Mouse (Mus musculus) hindbrain, embryonic 16.5 days (tissue): ENCODE data around the gene Gpam. TPM values are rescaled to one million over a fixed set of nuclear protein-coding genes. Genes with fewer than 3 reads are reported as not detected.

Source experiments
- ATAC-seq: fragments of 200-750 bp; cut with Nextera tagmentation; 2 replicates; pipeline ENCODE4 v1.8.0; 2017; ENCODE audit warnings: moderate TSS enrichment, moderate library complexity
- H3K27ac ChIP-seq: fragments of 300-500 bp; sonication (generic); 2 replicates; pipeline ENCODE4 v1.5.1; 2014; ENCODE audit warnings: low read depth, mild to moderate bottlenecking, control low read depth, low read length, moderate library complexity
- H3K27me3 ChIP-seq: fragments of 300-500 bp; sonication (generic); replicated peaks from 2 replicates; pipeline ENCODE4 v1.6.1; 2014; ENCODE audit warnings: low read length; ENCODE audit not compliant: control insufficient read depth, insufficient read depth
- H3K36me3 ChIP-seq: fragments of 300-500 bp; sonication (generic); 2 replicates; pipeline ENCODE4 v1.6.1; 2014; ENCODE audit warnings: mild to moderate bottlenecking, low read length, moderate library complexity, mixed read lengths; ENCODE audit not compliant: control insufficient read depth, insufficient read depth
- H3K4me1 ChIP-seq: fragments of 300-500 bp; sonication (generic); 2 replicates; pipeline ENCODE4 v1.6.1; 2014; ENCODE audit warnings: low read depth, low read length; ENCODE audit not compliant: control insufficient read depth, insufficient read depth
- H3K4me2 ChIP-seq: fragments of 300-500 bp; sonication (generic); 2 replicates; pipeline ENCODE4 v1.6.1; 2014; ENCODE audit warnings: mild to moderate bottlenecking, low read length, control low read depth, moderate library complexity
- H3K4me3 ChIP-seq: fragments of 300-500 bp; sonication (generic); 2 replicates; pipeline ENCODE4 v1.5.1; 2014; ENCODE audit warnings: mild to moderate bottlenecking, low read length, control low read depth, moderate library complexity
- H3K9ac ChIP-seq: fragments of 300-500 bp; sonication (generic); 2 replicates; pipeline ENCODE4 v1.6.1; 2014; ENCODE audit warnings: low read depth, mild to moderate bottlenecking, control low read depth, low read length, moderate library complexity
- H3K9me3 ChIP-seq: fragments of 300-500 bp; sonication (generic); 2 replicates; pipeline ENCODE4 v1.6.1; 2014; ENCODE audit warnings: mild to moderate bottlenecking, low read length, moderate library complexity; ENCODE audit not compliant: control insufficient read depth
- WGBS: fragments of 180-500 bp; shearing (Covaris S2); extraction: QIAGEN DNeasy Blood & Tissue Kit; methylation state at CpG from one replicate; pipeline ENCODE4 v1.1.7; 2014; 5-methylcytosine and 5-hydroxymethylcytosine counted together
- polyA plus RNA-seq: library from polyadenylated mRNA; unstranded; fragments of >200 nt; fragmentation: Nextera tagmentation; extraction: Ambion mirVana; gene quantifications from 2 replicates; pipeline ENCODE4 v1.2.1, GENCODE M21; 2015

The Gpam gene
- polyA plus RNA-seq, 1 experiment from 2014 or later, result 20.4 TPM

DNA sequence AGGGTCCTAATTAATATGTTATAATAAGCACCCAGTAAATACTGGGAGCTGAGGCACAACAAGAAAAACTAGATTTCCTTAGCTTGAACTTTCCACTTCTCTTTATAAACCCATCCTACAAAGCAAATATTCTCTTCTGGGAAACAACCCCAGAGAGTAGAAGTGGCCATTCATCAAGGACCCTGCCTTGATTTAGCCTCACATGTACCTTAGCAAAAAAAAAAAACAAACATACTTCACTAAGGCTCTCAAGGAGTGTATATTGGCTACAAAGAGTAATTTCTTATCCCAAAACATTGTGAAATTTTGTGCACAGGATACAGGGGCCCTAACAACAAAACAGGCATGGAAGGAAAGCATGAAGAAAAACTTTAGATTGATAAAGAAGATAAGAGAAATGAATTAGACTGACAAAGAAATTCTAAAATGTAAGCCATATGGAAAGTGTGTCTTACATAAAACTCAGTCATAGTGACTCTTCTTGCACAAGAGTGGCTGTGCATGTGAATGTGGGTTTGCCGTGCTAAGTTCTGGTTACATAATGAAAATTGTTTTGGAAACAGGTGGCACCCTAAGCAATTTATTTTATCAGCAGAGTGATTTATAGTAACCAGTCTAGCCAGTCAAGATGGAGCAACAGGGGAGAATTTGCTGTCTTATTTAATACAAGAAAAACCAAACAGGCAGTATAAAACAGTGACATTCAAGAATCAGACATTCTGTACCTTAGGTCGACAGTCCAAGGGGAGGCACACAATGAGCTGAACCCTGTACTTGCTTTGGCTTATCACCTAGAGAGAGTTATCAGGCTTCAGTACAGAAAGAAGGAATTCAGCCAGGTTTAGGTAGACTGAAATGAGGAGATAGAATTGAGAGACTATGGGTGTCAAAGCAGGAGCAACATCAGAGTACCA, 26.6 kb downstream of the Gpam start:
- WGBS, result 81% methylated on average over 2 of the region's 2 CpGs

DNA sequence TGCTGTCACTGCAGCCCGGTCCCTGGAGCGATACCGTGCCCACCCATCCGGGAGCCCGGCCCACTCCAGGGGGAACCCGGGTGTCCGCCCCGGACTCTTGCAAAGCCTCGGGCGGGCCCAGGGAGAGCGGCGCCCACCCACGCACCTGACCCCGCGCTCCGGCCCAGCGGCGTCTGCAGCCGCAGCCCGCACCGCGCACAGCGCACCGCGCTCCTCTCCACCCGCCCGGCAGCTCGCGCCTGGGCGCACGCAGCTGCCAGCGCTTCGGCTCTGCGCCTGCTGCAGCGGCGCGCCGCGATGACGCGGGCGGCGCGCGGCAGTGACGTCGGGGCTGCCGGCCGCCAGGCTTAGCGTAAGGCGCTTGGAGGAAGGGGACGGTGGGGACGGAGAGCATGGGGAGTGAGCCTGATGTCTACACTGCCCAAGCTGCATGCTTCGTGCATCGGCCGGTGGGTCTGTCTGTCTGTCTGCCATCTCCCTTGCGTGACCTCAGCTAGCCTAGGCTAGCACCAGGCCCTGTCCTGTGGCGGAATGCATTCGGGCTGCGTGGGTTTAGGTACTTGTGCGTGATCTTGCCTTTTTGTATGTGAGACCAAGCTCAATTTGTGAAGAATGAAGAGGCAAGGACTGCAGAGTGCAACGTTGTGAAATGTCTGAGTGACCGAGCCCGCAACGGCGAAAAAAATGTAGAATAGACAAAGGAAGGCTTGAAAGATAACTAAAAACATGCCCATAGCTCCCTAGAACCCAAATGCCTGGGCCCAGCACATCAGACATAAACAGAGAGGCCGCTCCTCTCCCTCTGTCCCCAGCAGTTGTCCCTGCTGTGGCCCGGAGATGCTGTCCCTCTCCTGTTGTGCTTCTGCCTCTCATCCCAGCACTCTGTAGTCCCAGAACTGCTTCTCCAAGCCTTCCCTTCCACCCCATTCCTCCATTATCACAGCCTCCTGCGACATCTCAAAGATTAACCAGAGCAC, 27.6 kb downstream of the Gpam start:
- peak overlapping the region; percentile 98 for H3K9ac ChIP-seq
- H3K36me3 ChIP-seq, result no peaks in the 10 kb centered on the region; the same call in 1 of the 2 replicates
- H3K27ac ChIP-seq, result peak overlapping the region; percentile 92
- no peaks in the 10 kb centered on the region for H3K9me3 ChIP-seq
- H3K4me1 ChIP-seq, result peaks cover 11% of the 10 kb centered on the region
- peak overlapping the region; percentile 94 for H3K4me3 ChIP-seq
- no peaks in the 10 kb centered on the region for H3K27me3 ChIP-seq
- under 1% methylated on average over 58 of the region's 69 CpGs for WGBS
- peak; percentile 92 for ATAC-seq
- peak overlapping the region; percentile 81 for H3K4me2 ChIP-seq

More for the DNA sequence above, 26.6 kb downstream of the Gpam start:
- Histone ChIP-seq H3K36me3 (no peaks in the 10 kb centered on the region; the same call in 1 of the 2 replicates), H3K4me1 (peaks cover 11% of the 10 kb centered on the region), H3K27me3 (no peaks in the 10 kb centered on the region), H3K4me2 (peak overlapping the region; percentile 81), H3K27ac (no peak overlapping the region), H3K4me3 (peak overlapping the region; percentile 94), H3K9ac (peak overlapping the region; percentile 98), H3K9me3 (no peaks in the 10 kb centered on the region)
- no peak for ATAC-seq

GRCm38 (mm10) chr19:55098409-55099183, 28.4 kb downstream of the Gpam start:
- ATAC-seq, result peak; percentile 71
- WGBS, result under 1% methylated on average over 29 of the region's 30 CpGs
- peaks cover 11% of the 10 kb centered on the region for H3K4me1 ChIP-seq

GRCm38 (mm10) chr19:55097396-55097967, 29.6 kb downstream of the Gpam start:
- ATAC-seq, result no peak
- Histone ChIP-seq H3K4me3 (no peak overlapping the region), H3K27me3 (no peaks in the 10 kb centered on the region), H3K4me1 (peaks cover 11% of the 10 kb centered on the region), H3K27ac (no peak overlapping the region), H3K36me3 (peaks cover 6% of the 10 kb centered on the region), H3K9me3 (no peaks in the 10 kb centered on the region), H3K4me2 (0 out of 2 replicates have a peak overlapping the region, but pooled peaks have one; percentile 10), H3K9ac (no peak overlapping the region)
- WGBS, result 70% methylated on average over 9 of the region's 9 CpGs

More at GRCm38 (mm10) chr19:55098409-55099183, 28.4 kb downstream of the Gpam start:
- peak overlapping the region; percentile 81 for H3K4me2 ChIP-seq
- H3K4me3 ChIP-seq, result peak overlapping the region; percentile 94
- H3K27ac ChIP-seq, result peak overlapping the region; percentile 92
- peak overlapping the region; percentile 98 for H3K9ac ChIP-seq
- H3K9me3 ChIP-seq, result no peaks in the 10 kb centered on the region
- no peaks in the 10 kb centered on the region for H3K27me3 ChIP-seq
- H3K36me3 ChIP-seq, result peaks cover 6% of the 10 kb centered on the region

DNA sequence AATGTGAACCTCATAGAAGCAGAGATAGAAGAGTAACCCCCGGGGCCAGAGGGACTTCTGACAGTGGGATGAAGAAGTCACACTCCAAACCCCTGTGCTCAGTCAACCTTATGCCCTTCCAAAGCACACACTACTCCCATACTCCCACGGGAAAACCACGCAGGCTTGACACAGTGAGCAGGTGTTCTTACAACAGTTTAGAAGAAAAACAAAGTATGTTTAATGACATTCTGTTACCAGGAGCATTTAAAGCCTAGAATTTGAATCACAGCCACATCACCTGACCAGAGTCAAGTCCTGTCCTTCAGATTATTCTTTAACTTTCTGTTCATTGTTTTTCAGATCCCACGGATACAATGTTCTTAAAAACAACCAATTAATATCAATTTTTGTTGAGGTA, 30.4 kb downstream of the Gpam start:
- no peaks in the 10 kb centered on the region for H3K9me3 ChIP-seq
- peaks cover 6% of the 10 kb centered on the region for H3K36me3 ChIP-seq
- no peak overlapping the region for H3K9ac ChIP-seq
- 81% methylated on average over 4 of the region's 4 CpGs for WGBS
- peaks cover 11% of the 10 kb centered on the region for H3K4me1 ChIP-seq
- no peak overlapping the region for H3K27ac ChIP-seq
- no peak overlapping the region for H3K4me2 ChIP-seq
- ATAC-seq, result no peak
- H3K27me3 ChIP-seq, result no peaks in the 10 kb centered on the region
- no peak overlapping the region for H3K4me3 ChIP-seq

DNA sequence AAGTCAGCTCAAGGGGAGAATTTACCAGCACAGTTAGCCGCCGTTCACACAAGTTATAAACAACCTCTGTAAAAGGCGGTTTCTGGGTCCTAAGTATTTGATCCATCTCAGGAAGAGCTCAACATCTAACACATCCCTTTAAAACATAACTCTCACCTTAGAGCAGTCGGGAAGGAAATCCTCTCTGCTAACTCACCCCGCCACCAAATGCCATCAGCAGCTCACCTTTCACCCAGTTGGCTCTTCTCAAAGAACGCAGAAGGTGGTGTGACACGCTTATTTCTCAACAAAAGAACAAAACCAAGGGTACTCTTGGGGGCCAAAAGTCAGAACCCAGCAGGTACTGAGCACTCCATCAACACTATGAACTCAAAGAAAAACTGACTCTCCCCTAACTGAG, 31.5 kb downstream of the Gpam start:
- Histone ChIP-seq H3K27ac (no peak overlapping the region), H3K27me3 (no peaks in the 10 kb centered on the region)

DNA sequence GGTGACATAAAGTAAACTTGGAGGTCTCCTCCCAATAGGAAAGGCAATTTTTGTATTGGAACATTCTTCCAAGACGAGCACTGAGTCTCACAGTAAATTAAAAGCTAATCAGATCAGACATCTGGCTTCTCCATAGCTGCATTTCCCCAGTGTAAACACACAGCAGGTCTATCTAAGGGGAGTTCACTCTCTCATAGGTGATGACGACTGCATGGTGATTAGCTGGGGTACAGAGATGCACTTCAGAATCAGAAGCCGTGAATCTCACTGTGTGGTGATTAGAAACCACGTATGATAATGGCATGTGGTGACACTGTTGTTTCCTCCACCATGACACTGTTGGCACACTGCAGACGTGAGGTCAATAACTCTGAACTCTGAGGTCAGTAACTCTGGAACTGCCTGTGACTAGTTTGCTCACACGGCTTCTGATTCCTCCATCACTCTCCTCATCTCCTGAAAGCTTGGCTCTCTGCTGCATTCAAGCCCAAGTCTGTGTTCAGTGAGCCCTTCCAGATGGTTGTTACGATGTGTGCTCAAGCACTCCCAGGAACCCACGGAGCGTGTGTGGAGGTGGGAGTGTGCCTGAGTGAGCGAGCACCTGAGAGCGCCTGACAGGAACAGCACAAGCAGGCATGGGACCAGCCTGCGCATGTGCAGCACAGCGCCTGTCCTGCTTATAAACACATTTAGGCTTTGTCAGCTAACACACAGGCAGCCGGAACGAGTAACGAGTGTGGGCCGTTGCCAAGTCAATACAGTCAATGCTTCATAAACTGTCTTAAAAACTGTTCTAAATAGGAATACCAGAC, 35.2 kb downstream of the Gpam start:
- Histone ChIP-seq H3K36me3 (peaks cover 30% of the 10 kb centered on the region), H3K4me2 (no peak overlapping the region), H3K4me1 (no peaks in the 10 kb centered on the region; the same call in 1 of the 2 replicates), H3K4me3 (no peak overlapping the region), H3K9ac (no peak overlapping the region), H3K9me3 (no peaks in the 10 kb centered on the region), H3K27ac (no peak overlapping the region), H3K27me3 (no peaks in the 10 kb centered on the region)
- 79% methylated on average over 17 of the region's 17 CpGs for WGBS
- no peak for ATAC-seq

More for the DNA sequence above, 31.5 kb downstream of the Gpam start:
- Histone ChIP-seq H3K36me3 (peaks cover 6% of the 10 kb centered on the region), H3K9ac (no peak overlapping the region), H3K4me3 (no peak overlapping the region), H3K4me2 (no peak overlapping the region), H3K9me3 (no peaks in the 10 kb centered on the region), H3K4me1 (peaks cover 11% of the 10 kb centered on the region)
- 79% methylated on average over 7 of the region's 7 CpGs for WGBS
- no peak for ATAC-seq
